Mouse (Mus musculus) heart, postnatal 4 days (tissue): ENCODE measurements around the gene Pitpnc1. TPM values are rescaled to one million over a fixed set of nuclear protein-coding genes. Genes with fewer than 3 reads are reported as not detected.

Experiments used
- DNase-seq: peaks from one replicate; pipeline ENCODE4 v3.0.0; 2021
- total RNA-seq, 2 experiments: library from RNA; stranded (reverse); gene quantifications; 2 replicates each; pipeline ENCODE4 v1.2.3; 2021

Gene Pitpnc1
- total RNA-seq, 2 experiments from 2014 or later, result 68.1 to 75.2 TPM

DNA sequence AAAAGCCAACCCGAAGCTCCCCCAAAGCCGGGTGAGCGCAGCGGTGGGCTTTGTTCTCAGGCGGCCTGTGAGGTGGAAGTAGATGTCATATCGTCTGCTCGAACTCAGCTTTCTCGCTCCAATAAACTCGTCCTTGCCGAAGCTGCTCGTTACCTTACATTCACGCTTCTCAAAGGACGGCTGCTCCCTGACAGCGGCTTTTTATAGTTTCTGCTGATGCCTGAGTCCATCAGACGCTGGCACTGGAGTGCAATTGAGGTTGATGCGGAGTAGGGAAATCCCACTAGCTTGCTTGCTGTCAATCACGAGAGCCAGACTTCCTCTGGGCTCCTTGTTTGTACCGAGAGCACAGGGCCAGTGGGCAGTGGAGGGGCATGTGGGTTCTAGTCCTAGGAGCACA lies 147.3 kb downstream of the Pitpnc1 start:
- DNase-seq, result no peak

DNA sequence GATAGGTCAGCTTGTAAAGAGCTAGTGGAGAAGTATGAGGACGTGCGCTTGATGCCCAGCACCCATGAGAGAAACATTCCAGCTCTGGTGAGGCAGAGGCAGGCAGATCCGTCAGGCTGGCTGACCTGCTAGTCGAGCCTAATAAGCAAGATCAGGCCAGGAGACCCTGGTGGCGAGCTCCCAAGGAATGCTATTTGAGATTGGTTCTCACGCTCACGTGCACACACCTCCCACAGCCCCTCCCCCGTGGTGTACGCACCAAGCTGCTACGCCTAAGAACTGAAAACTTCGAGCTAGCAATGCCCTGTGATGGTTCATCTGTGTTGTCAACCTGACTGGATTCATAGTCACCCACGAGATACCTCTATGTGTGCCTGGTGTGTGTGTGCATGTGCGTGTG lies 148.3 kb downstream of the Pitpnc1 start:
- DNase-seq, result no peak

- no peak for DNase-seq
Observed at GRCm38 (mm10) chr11:107321819-107322218, 148.7 kb downstream of the Pitpnc1 start.

- DNase-seq, result no peak
Observed at GRCm38 (mm10) chr11:107319861-107320260, 150.6 kb downstream of the Pitpnc1 start.

DNA sequence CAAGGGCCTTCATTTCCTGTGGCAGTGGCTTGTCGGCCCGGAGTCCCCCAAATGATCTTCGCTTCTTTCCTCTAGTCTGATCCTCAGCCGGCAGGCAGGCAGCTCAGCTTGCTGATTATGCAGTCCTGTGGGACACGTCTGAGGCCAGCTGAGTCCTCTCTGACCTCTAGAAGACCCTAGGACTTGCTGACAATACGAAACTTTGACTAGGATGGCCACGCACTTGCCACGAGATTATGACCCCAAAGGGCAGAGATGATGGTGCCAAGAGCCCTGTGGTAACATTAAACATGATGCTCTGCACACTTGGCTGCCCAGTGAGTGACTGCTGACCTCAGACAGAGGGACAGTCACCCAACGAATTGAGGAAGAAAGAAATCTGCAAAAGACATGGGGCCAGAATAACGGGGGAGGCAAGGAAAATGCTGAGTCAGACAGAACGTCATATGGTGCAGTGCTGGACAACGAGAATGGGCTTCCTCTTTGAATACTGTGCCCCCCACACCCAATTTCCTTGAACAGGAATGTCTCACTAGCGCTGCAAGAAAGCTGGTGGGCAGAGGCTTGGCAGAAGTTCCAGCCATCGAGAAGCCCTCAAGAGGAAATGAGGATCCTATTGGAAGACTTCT lies 152.7 kb downstream of the Pitpnc1 start:
- no peak for DNase-seq

DNA sequence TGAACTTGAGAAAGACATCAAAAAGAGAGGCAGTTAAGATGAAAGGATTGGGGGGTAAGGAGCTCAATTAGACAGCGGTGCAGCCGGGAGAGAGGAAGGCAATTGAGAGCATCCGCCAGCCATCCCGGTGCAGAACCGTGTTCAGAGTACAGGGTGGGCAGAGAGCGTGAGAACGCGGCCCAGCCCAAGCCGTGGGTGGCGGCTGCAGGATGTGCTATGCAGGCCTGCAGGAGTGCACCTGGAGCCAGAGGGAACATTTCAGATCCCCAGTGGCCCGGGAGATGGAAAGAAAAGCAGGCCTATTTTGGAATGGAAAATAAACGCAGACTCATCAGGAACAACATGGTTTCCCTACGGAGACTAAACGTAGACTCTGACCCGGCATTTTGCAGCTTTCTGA lies 155.0 kb downstream of the Pitpnc1 start:
- DNase-seq, result no peak

DNA sequence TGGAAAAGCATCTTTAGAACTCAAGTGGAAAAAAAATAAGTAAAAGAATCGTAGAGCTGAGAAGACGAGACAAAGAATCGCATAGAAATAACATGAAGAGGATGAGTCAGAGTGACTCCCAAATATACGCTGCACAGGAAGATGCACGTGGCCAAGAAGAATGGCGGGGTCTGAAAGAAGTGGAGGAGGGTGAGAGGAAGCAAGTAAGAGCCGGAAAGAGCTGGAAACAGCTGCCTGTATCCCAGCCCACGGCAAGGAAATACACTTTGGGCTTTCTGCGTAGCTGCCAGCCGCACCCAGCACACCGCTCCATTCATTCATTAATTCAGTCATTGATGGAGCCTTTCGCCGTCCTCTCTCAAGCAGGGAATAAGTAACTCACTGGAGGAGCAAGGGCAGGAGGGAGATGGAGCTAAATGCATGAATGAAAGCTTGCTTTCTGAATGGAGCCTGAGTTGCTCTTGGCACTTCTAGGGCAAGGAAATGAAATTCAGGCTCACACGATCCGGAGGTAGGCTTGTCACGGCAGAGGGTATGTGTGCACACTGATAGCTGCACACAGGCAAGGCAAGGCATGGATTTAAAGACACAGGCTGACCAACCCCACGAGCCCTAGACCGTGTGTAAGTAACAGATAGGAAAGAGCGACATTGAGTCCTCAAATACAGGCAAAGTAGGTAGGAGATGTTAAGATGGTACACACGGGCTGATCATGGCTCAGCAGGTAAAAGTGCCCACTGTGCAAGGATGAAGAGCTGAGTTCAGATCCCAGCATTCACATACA lies 160.0 kb downstream of the Pitpnc1 start:
- DNase-seq, result peak; percentile 12

- no peak for DNase-seq
Observed at GRCm38 (mm10) chr11:107306170-107306569, 164.3 kb downstream of the Pitpnc1 start.

GRCm38 (mm10) chr11:107302141-107302540 lies 168.4 kb downstream of the Pitpnc1 start:
- no peak for DNase-seq

- no peak for DNase-seq
Observed at GRCm38 (mm10) chr11:107300235-107300634, 170.3 kb downstream of the Pitpnc1 start.

DNA sequence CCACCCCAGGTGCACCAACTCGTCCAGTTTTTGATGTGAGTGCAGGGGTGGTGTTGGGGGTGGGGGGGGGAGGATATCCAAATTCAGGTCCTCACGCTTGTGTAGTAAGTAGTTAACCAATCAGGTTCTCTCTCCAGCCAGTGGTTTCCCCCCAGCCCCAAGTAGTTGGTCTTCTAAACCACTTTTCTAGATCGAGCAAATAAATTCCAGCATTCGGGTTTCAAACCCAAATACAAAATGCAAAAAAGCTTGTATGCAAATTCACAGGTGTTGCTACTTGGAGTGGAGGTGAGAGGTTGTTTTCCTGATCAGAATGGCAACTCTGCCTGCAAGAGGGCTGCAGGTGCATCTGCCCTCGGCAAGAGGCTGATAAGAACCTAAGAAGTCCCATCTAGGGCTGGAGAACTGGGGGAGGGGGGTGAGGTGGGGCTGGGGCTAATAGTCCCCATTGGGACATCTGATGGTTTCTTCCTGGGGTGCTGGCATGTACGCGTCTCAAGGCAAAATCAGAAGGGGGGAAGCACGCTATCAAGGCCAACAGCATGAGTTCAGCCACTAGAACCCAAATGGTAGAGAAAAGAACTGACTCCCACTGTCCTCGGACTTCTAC lies 170.9 kb downstream of the Pitpnc1 start:
- no peak for DNase-seq

DNA sequence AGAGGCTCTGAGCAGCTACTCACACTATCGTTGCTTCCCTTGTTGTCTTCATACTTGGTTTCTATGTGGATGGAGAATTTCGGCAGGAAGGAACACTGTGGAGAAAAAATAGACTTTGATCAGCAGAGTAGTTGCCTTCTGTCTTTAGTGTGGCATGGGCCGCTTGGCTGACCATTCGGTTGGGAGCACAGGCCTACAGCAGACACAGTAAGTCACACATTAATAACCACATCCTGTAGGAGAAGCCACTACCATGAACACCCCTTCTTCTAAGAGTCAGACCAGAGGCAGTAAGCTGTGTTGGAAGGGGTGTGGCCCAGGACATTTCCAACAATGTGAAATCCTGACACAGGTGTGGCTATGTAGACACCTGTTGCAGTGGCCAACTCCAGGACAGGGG lies 174.3 kb downstream of the Pitpnc1 start:
- no peak for DNase-seq

GRCm38 (mm10) chr11:107292036-107292435 lies 178.5 kb downstream of the Pitpnc1 start:
- DNase-seq, result no peak

DNA sequence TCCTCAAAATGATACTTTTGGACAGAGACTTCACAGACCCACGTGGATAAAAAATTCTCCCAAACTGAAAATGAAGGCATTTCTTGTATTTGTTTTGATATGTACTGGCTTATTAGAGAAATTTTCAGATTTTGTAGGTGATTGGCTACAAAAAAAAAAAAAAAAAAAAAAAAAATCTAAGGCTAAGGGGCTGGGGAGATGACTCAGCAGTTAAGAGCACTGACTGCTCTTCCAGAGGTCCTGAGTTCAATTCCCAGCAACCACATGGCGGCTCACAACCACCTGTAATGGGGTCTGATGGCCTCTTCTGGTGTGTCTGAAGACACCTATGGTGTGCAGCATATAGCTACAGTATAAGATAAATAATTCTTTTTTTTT lies 182.3 kb downstream of the Pitpnc1 start:
- no peak for DNase-seq

GRCm38 (mm10) chr11:107287215-107288185 lies 183.0 kb downstream of the Pitpnc1 start:
- DNase-seq, result peak; percentile 15

DNA sequence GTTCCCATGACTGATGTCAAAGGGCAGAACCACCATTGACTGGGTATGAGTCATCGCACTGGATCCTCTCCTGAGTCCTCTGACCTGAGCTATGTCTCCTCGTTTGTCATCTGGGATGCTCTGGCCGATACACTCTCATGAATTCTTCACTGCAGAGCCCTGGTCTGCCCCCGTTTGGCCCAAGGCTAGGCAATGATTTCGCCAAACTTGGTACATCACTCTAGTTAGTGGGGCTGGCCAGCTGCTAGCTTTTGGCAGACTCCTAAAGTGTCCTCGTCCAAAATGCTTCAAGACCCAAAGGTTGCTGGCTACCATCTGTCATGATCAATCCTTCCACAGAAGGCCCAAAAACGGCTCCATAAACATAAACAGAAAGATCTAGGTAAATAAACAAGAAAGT lies 184.8 kb downstream of the Pitpnc1 start:
- no peak for DNase-seq

GRCm38 (mm10) chr11:107283632-107284031 lies 186.9 kb downstream of the Pitpnc1 start:
- DNase-seq, result no peak

DNA sequence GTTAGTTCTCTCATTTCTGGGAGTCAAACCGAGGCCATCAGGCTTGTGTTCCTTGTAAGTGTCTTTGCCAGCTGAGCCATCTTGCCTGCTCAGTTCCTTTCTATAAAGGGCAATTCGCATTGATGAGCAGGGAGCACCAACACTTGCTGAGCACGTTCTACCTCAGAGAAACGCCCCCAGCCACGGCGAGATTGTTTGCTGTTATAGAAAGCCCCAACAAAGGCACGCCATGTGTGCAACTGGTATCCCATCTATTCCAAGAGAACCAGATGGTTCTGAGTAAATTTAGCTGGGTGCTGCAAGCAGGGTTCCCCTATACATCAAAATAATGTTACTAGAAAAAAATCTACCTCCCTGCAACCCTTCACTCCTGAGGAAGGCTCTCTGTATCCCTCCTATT lies 188.0 kb downstream of the Pitpnc1 start:
- no peak for DNase-seq

- DNase-seq, result no peak
Observed at GRCm38 (mm10) chr11:107279258-107279657, 191.2 kb downstream of the Pitpnc1 start.

- peak; percentile 65 for DNase-seq
Observed at GRCm38 (mm10) chr11:107276898-107277297, 193.6 kb downstream of the Pitpnc1 start.

DNA sequence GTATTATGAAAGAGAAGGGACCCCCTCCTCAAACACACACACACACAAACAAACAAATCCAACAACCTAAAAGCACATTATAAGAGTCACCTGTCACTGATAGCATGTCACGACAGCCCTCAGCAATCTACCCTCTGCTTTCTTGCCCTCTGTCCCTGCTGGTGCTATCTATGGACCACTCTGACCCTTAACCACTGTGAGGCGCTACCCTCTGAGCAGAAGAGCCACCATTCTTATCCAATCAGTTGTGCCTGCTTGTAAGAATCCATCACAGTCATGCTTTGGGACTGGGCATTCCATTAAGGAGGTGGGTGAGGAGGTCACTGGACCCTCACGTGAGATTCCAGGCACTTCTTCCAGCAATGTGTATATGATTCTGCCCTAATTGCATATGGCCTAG lies 194.2 kb downstream of the Pitpnc1 start:
- no peak for DNase-seq

DNA sequence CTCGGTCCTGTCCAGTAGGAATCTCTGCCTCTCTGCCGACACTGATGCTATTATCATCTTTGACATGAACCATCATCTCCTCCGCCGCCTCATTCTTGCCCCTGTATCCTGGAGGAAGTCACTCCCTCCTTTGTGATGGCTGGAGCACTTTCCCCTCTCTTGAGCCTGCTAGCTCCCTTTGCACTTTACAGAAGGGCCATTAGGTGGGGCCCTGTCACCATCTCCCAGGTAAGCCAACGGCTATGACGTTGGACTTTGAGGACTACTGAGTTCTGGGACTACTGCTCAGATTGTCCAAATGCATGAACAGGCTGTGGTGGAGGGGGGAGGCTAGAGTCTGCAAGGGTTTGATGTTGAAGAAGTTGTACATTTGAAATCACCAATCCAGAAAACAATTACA lies 194.6 kb downstream of the Pitpnc1 start:
- peak; percentile 74 for DNase-seq

GRCm38 (mm10) chr11:107274206-107274605 lies 196.3 kb downstream of the Pitpnc1 start:
- DNase-seq, result no peak
